Mouse (Mus musculus) midbrain, embryonic 10.5 days (tissue): ENCODE measurements around the gene Gm9972. TPM values are rescaled to one million over a fixed set of nuclear protein-coding genes. Genes with fewer than 3 reads are reported as not detected.

Source experiments
- polyA plus RNA-seq: library from polyadenylated mRNA; unstranded; fragments of >200 nt; fragmentation: Nextera tagmentation; extraction: Ambion mirVana; gene quantifications from 2 replicates; pipeline ENCODE4 v1.2.1, GENCODE M21; 2016

Gene Gm9972
- polyA plus RNA-seq, 1 experiment from 2014 or later, result not detected

Other genes with a start within 250 kb of the Gm9972 start
- 0.02 and 0.04 TPM in 2 replicates for gene Atp10b, start 114.1 kb downstream of the Gm9972 start, polyA plus RNA-seq